Mouse (Mus musculus) T-cell, adult 2 months (primary cell): ENCODE measurements around the gene Mmrn2.

ENCODE experiments used
- DNase-seq: peaks from one replicate; pipeline ENCODE4 v3.0.0; 2022; ENCODE audit warnings: low spot score

Mmrn2 gene

DNA sequence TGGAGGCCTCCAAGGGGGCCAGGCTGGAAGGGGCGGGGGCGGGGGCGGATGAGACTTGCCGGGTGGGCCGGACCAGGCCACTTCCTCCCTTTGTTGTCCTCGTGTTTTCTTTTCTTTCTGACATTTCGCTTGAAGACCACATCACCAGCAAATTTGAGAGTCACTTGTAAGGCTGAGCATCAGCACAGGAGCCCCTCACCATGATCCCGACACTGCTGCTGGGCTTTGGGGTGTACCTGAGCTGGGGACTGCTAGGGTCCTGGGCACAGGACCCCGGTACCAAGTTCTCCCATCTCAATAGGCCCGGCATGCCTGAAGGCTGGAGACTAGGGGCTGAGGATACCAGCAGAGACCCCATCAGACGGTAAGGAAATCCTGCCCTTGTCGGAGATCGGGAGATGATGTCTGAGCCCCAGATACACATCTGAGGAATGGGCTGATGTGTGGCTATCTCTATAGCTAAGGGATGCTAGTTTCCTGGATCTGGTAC is at the start of gene Mmrn2:
Gene Mmrn2 (plus strand): TSS at position 51 of the 490 bp plus-strand sequence.
- DNase-seq, result no peak

DNA sequence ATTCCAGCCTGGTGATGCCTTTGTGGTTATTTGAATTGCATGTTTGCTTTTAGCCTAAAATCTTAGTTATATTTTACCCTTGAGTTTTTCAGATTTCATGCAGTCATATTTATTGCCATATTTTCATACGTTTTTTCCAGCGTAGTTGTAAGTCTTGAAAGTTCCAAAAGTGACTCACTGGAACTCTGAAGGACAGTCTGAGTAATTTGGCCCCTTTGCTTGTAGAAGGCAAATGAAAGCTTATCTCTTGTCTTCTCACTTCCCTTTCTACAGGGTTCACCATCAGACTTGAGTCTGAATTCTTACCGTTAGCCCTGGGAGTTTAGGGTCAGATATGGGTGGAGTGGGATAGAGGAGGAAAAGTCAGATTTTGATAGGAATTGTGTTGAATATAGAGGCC is 48.7 kb upstream of the Mmrn2 start:
- no peak for DNase-seq

DNA sequence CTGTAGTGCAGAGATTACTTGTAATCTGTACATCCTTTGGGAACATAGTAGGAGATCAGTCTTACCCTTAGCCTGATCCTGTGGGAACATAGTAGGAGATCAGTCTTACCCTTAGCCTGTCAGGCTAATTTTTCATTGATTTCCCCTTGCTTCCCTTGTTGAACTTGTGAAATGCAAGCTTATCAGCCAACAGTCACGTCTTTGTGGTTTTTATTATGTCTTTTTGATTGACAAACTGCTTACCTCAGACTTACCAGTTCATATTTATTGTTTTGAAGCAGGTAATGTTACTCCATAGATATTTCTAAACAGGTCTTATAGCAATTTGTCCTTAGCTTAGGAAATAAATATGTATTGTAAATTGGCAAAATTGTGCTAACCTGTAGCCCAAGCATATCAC is 47.6 kb upstream of the Mmrn2 start:
- DNase-seq, result no peak

DNA sequence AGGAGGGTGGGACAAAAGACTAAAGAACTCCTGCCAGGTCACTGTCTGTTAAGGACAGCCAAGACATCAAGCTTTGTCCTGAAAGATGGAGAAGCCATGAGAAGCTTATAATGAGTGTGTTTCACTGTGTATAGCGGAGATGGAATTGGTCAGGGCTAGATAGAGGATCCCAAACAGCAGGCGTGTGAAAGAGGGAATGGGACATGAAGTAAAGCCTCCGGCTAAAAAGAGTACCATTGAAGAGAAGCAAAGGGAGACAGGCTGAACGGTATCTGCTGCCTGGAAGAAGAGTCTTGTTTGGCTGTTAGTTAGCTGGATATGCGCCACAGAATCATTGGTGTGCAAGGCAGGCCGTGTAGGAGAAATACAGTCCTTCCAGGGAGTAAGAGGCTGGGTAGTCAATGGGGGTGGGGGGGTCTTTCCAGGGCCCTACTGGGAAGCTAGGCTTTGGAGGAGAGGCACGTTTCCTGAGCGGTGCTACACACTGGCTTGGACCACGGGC is 44.6 kb upstream of the Mmrn2 start:
- DNase-seq, result no peak

DNA sequence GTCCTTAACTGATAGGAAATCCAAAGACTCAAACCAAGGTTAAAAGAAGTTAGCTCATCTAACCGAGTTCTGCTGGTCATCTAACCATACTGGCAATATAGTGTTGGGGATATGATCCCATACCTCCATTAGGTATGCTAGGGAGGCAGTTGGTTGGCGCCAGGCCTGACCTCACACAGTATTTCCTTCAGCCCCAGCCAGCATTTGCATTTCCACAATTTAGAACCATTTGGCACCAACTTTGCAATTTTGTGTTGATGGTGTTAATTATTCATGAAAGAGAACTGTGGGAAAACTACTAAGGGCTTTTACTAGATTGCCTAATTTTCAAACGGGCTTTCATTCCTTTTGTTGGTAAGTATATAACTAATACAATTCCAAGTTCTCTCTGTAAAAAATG is 43.4 kb upstream of the Mmrn2 start:
- no peak for DNase-seq

DNA sequence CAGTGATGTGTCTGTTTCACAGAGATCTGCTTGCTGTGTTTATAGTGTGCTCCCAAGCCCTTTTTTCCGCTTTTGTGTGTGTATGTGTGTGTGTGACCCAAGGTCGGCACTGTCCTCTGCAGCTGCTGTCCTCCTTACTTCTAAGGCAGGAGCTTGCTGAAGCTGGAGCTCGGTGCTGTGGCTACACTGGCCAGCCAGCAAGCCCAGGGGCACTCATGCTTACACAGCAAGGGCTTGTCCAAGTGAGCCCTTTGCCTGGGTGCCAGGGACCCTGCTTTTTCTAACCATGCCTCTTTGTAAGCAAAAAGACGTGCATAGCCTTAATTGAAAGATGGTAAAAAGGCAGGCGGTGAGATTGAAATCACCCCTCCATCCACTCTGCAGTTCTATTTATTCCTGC is 42.8 kb upstream of the Mmrn2 start:
- DNase-seq, result no peak

DNA sequence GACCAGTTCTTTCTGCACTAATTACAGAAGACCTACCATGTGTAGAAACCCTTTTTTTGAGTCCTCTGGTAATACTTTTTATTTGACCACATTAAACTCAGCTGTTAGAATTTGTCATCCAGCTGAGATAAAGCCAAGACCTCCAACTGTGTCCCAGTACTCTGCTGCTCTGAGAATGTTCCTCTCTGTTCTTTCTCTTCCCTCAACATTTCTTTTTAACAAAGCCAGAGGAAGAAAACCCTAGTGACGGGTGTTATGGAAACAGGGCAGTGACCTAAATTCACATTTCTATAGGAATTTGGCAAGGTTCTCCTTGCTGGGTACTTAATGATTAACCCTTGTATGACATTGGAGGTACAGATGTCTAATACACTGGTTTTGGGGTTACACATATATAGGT is 35.8 kb upstream of the Mmrn2 start:
- DNase-seq, result no peak

DNA sequence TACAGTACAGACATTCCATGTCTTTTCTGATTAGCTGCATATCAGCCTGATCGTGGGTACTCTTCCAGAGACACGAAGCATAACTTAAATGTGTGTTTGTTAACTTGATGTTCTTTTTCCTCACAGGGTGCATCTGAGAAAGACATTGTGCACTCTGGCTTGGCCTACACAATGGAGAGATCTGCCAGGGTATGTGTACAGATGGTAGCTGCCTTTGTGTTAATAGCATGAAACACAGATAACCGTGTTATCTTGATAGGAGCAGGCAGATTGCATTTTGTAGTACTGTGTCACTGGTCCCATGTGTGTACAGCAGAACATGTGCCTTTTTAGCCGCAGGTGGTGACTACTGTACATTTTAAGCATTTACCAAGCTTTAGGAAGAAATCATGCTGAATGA is 33.3 kb upstream of the Mmrn2 start:
- DNase-seq, result no peak

DNA sequence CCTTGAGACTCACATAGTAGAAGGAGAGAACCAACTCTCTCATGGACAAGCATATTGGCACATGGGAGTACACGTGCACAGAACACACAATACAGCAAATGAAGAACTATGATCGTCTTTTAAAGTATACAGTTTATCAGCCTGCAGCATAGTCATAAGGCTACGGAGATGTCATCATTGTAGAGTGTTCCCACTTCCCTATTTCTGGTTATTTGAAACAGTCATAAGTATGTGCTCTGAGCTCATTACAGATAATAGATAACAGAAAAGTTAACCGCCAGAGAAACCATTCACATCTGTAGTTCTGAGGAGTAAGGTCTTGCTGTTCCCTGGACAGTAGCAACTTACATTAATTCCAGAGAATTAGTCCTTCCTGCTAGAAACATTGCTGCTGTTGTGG is 32.2 kb upstream of the Mmrn2 start:
- DNase-seq, result no peak

DNA sequence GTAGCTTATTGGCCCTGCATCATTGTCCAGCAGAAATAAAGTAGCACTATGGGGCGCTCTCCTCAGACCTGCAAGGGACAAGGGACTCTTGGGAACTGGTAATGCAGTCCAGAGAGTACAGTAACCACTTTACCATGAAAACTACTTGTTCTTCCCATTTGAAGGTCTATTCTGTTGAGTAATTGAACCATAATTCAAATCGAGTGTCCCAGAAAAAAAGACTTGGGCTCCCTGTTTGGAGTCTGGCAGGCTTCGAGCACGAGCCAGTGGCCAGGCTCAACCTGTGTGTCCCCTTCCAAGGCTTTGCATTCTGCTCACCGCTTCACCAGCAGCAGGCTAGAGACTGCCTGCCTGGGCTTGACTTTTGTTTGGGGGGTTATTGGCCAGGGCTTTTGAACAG is 30.9 kb upstream of the Mmrn2 start:
- no peak for DNase-seq

DNA sequence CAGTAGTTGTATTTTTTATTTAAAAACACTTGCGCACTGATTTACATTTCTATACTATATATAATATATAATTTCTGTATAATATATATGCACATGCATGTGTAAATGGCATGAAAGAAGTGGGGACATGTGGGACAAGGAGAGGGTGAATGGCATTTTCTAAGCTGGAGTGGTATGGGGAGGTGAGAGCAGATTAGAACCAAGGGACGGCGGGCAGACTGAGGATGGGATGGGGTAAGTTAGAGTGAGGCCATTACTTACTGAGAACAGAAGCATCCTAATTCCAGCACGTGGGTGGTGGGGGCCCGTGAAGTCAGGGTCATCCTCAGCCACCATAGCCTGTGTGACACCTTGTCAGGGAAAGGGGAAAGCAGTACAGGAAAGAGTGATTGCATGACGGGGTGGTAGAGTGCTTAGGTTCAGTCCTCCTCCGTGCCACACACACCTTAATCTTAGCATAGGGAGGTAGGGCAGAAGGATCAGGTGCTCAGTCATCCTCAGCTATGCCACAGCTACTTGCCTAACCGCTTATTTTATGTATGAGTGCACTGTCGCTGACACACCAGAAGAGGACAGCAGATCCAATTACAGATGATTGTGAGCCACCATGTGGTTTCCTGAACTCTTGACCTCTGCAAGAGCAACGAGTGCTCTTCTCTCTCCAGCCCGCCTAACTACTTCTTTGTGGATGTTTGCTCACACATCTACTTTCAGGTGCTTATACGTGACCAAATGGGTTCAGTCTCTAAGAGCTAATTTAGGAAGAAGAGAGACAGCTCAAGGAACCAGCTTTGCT is 29.3 kb upstream of the Mmrn2 start:
- no peak for DNase-seq

DNA sequence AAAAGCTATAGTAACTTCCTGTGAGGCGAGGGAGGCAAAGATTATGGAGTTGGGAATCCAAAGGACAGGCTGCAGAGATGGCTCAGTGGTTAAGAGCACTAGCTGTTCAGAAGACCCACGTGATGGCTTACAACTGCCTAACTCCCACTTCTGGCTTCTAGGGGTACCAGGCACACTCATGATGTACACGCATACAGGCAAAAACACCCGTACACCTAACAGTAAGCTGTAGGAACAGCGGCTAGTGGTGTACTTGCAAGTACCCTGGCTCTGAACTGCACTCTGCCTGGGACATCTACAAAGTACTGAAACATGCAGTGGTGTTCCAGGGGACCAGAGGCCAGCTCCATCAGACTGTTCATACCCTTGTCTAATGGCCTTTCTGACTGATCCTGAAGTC is 28.2 kb upstream of the Mmrn2 start:
- DNase-seq, result no peak

DNA sequence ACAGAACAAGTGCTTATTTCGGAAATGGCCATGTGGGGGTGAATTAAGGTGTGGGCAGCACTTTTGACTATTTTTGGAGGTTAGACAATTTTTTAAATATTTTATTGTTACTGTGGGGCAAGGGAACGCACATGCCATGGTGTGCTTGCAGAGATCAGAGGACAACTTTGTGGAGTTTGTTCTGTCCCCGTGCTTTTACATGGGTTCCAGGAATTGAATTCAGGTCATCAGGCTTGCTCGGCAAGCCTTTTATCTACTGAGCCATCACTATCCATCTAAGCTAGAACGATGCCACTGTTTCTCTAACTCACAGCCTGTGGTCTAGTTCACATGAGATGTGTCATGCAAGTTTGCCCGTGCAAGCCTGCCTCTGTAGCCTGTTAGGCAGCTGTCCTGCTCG is 27.0 kb upstream of the Mmrn2 start:
- DNase-seq, result no peak

DNA sequence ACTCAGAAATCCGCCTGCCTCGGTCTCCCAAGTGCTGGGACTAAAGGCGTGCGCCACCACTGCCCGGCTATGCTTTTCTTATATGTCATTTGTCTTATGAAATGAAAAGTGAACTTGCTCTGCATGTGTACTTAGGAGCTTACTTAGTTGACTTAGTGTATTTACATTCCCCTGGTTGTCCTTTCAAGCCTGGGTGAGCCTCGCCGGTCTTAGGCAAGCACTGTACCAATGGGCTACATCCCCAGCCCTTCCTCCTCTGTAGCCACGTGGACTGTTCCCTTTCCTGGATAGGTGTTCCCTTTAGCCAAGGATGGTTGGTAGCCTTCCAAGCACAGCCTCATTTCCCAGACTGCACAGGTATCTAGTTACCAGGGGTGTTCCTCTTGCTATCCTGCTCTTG is 26.3 kb upstream of the Mmrn2 start:
- DNase-seq, result no peak

DNA sequence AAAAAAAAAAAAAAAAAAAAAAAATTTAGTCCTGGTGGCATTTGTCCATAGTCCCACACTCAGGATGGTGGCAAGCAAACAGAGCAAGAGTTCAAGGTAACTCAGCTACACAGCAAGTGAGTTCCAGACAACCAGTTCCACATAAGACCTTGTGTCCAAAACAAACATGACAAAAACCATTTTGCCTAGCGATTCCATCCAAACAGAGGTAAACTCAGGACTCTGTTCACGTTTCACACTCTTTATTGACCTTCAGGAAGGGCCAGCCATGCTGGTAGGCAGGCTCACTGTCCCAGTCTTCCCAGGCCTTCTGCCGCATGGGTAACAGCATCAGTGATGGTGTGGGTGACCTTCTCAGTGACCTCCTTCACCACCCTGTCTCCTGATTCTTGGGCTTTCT is 23.6 kb upstream of the Mmrn2 start:
- DNase-seq, result no peak

DNA sequence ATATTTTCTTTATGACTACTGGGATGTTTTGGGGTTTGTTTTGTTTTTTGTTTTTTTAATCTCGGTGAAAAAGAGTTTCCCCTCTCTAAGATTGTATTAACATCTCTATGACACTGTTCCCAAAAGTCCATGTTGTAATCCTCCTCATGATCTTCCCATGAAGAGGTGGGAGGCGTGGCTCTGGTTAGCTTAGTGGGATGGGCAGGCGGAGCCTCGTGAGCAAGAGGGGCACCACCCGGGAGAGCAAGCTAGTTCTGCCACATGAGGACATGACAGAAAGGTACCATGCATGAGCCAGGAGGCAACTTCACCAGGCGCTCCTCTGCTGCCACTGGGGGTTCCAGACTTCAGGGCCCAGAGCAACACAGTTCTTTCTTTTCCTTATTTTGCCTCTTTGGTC is 22.7 kb upstream of the Mmrn2 start:
- DNase-seq, result no peak

DNA sequence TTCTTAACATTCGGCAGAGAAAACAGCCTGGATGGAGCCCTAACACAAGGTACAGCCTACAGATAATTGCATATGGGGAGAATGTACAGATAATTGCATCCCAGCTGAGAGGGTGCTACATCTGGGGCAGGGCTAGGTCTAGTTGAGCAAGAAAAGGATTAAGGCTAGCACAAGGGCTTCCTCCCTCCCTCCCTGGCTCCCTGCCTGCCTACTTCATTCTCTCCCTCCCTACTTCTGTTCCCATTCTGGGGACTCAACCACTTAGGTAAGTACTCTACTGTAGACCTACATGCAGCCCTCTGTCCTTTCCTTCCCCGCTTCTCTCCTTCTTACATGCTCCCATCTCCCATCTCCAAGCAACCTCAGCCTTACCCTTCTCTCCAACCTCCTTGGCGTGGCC is 21.9 kb upstream of the Mmrn2 start:
- DNase-seq, result no peak

DNA sequence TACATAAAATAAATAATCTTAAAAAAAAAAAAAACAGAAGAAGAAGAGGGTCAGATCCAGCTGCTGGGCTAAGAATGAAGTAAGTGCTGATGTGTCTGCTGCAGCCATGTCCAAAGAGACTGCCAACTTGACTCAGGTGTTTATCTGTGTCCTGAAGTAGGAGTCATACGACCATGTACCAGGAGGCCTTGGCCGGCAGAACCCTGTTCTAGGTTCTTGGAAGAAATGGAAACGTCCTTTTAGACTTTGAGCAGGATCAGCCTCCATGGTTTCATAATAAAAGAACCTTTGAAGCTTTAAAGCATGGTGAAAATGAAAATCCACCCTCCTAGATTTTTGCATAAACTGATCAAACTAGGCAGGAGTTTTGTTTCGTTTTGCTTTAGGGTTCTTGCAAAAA is 20.8 kb upstream of the Mmrn2 start:
- DNase-seq, result no peak

DNA sequence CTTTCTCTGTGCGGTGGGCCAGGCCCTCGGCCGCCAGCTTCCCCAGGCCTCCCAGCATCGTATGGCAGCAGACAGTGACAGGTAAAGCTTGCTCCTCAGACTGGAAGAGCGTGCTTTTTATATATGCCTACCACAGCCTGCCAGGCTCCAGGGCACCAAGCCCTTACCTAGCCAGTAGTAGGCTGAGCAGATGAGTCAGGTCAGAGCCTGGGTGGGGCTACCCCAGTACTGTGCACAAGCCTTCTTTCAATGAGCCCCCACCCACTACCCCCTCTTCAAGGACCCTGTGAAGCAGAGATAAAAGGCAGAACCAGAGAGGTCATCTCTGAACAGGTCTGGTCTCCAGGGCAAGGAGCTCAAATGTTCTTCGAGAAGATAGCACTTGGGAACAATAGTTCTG is 20.0 kb upstream of the Mmrn2 start, which contains the start of gene Fam25c:
Gene Fam25c (minus strand): TSS at position 133 of the 400 bp plus-strand sequence.
- no peak for DNase-seq

DNA sequence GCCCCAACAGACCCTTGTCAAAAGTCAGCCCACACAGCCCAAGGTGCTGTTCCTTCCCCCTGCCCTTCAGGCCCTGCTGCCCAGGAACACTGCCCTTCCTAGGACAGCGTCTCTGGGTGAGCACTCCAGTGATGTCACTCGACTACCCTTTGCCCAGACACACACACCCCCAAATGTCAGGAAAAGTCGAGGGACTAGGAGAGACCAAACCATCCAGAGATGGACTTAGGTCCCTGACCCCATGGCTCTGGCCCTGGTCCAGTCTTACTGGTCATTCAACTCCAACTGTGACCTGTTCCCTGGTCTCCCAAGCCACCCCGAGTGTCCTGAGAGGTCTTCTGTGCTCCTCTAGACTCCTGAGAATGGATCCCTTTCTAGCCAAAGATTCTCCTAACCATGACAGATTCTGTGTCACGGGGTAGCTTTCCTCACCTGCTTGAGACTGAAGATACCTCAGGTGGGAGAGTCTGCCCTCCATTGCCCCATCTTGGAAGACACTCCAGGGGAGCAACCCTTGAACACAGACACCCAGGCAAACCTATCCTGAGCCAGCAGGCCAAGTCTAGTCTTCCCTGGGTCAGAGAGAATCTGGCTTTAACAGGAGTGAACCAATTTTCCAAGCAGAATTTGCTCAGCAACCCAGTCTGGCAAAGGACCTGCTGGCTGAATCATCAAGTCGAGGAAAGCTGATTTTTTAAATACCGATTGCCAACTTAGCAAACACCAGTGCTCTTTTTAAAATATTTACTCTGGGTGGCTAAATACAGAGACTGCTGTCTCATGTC is 17.4 kb upstream of the Mmrn2 start:
- DNase-seq, result no peak

DNA sequence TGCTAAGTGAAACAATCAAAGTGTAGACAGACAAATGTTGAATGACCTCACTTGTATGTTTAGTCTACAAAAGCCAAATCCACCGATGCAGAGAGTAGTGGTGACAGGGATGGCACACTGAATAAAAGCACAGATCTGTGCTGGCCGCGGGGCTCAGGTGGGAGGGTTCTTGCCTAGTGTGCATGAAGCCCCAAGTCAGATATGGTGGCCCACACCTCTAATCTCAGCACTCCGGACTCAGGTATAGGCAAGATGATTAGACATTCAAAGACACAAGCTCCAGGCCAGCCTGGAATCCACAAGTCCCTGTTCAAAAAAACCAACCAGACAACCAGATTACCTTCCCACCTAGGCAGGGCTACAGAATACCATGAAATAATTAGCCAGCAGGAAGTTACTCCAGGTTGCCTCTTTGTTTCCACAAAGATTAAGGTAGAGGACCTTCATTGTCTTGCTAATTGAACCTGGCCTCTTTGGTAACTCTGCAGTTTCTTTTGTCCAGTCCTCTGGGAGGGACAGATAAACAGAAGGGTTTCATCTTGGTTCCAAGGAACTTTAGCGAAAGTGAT is 15.5 kb upstream of the Mmrn2 start:
- no peak for DNase-seq

DNA sequence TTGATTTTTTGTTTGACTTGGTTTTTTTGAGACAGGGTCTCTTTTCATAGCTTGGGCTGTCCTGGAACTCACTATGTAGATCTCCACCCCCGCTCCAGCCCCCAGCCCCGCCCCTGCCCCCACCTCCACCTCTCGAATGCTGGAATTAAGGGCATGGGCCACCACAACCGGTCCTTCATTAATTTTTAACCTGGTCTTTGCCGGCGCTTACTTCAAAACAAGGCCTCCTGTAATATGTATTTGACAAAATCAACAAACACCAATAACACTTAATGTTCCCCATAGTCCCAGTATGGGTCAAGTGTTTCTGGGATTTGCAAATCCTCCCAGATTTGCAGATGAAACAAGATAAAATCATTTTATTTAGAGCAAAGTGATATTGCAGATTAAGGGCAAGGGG is 15.0 kb upstream of the Mmrn2 start:
- DNase-seq, result no peak

DNA sequence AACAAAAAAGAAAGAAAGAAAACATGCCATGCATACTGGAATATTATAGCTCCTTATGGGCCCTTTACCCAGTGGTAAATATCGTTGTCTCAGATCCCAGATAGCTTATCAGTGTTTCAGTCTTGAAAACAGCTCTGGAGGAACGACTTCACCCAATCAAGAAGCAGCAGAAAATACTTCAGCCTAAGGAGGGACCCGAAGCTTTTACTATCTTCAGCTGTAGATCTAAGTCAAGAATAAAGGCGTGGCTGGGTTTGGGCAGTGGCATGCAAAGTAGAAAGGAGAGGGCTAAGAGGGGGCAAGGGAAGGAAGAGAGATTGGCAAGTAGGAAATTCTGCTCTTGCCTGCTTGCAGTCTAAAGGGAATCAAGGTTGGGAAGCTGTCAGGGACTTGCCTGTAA is 13.1 kb upstream of the Mmrn2 start:
- DNase-seq, result no peak
